Mouse (Mus musculus) liver, adult 2 months (tissue): Measurements from ENCODE around the gene Ptpn14.

Experiments
- CTCF ChIP-seq: fragments of 200-500 bp; IDR thresholded peaks from 2 replicates; pipeline ENCODE4 v1.5.1; 2011; ENCODE audit warnings: low read depth, low read length, control low read depth
- POLR2A ChIP-seq: fragments of 200-500 bp; IDR thresholded peaks from 2 replicates; pipeline ENCODE4 v1.6.1; 2011; ENCODE audit warnings: low read length, control low read depth; ENCODE audit not compliant: insufficient read depth; ENCODE audit errors: extremely low read depth

DNA sequence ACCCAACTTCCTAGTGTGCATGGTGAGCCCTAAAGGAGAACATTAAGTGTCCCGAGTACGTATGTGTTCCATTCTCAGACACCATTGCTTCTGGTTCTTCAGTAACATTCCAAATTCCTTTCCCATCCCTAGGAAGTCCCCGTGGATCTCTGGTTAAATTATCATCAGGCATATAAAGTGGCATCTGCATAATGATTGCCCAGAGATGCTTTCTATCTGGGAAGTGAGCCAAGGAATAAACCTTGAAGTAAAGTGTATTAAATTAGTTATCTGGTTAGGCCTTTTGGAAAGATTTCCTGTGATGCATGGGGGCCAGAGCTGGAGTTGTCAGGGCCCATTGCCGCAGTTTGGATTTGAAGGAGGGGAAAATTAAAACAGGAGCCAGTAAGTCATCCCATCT lies 144.0 kb downstream of the Ptpn14 start:
- TF ChIP-seq CTCF (no peak), POLR2A (no peak)
